Mouse (Mus musculus): Measurements from ENCODE around the gene Tulp4.

Gene Tulp4

GRCm38 (mm10) chr17:6279772-6280171, 173.5 kb downstream of the Tulp4 start:
- WGBS, result 57% methylated on average over 10 of the region's 10 CpGs

GRCm38 (mm10) chr17:6280513-6280912, 174.3 kb downstream of the Tulp4 start:
- 93% methylated on average over 19 of the region's 19 CpGs for WGBS

GRCm38 (mm10) chr17:6283137-6283536, 176.9 kb downstream of the Tulp4 start:
- WGBS, result over 99% methylated on average over 8 of the region's 10 CpGs

- 92% methylated on average over 5 of the region's 5 CpGs for WGBS
These were observed 179.9 kb downstream of the Tulp4 start for GRCm38 (mm10) chr17:6286169-6286568.

- WGBS, result 93% methylated on average over 12 of the region's 12 CpGs
These were observed 182.8 kb downstream of the Tulp4 start for GRCm38 (mm10) chr17:6289045-6289444.

- no CpG with 5 or more reads among the region's 5 CpGs for WGBS
These were observed 187.6 kb downstream of the Tulp4 start for GRCm38 (mm10) chr17:6293882-6294281.

GRCm38 (mm10) chr17:6297060-6297795, 191.0 kb downstream of the Tulp4 start:
- 75% methylated on average over 9 of the region's 15 CpGs for WGBS

- 88% methylated on average over 6 of the region's 12 CpGs for WGBS
These were observed 194.1 kb downstream of the Tulp4 start for GRCm38 (mm10) chr17:6300190-6300863.
